ENCODE assay signal across 14 mouse cellular contexts in genomic region chr9:44515891-44516290, GRCm38 (mm10). TPM values are rescaled to one million over a fixed set of nuclear protein-coding genes. Genes with fewer than 3 reads are reported as not detected.
A peak's percentile ranks its signal among the peaks of the same experiment; 100 is the strongest.
DNase-seq lines count a peak whose midpoint lies in the region; ATAC-seq and TF ChIP-seq lines count a peak whose summit lies in the region.
"Had no signal": no experiment of that assay in that cellular context is flagged by ENCODE, and none has a peak within 500 bp of the region (broad histone marks: within the 10 kb centered on the region; RNA-seq: fewer than 3 reads in every experiment).

No protein-coding gene starts in this region.

- TF ChIP-seq EP300 in liver, postnatal 0 days (IDR thresholded peaks at IDR 0.05; ENCODE audit: low read depth): no peak

- no peaks in the 10 kb centered on the region for H3K27me3 ChIP-seq in kidney, embryonic 15.5 days
- no peaks in the 10 kb centered on the region for H3K27me3 ChIP-seq in liver, postnatal 0 days (ENCODE audit: insufficient read depth, low read length)
- no peaks in the 10 kb centered on the region; the same call in 1 of the 2 replicates for H3K27me3 ChIP-seq in midbrain, embryonic 11.5 days (ENCODE audit: control insufficient read depth, insufficient read depth, low read length)
- H3K27me3 ChIP-seq: embryonic facial prominence, embryonic 13.5 days; forebrain, embryonic 13.5 days; limb, embryonic 13.5 days; megakaryocyte, embryonic 14.5 days had no signal

- no peak for DNase-seq in kidney, postnatal 10 days
- DNase-seq in liver, postnatal 0 days: no peak
- no peak for DNase-seq in MN1 (ENCODE audit: low spot score)
- DNase-seq in midbrain, embryonic 11.5 days (ENCODE audit: low spot score, missing footprints): no peak
- DNase-seq in right cerebral cortex, postnatal 14 days: no peak
- DNase-seq: cerebellum, postnatal 14 days; gastrocnemius, postnatal 36 days had no signal

- TF ChIP-seq CTCF in liver, postnatal 0 days (IDR thresholded peaks at IDR 0.05; ENCODE audit: low read depth): no peak

- no peak overlapping the region for H3K4me3 ChIP-seq in kidney, embryonic 15.5 days (replicated peaks)
- H3K4me3 ChIP-seq in brown adipose tissue, adult 24 weeks (ENCODE audit: insufficient read depth, low read depth, low read length): no peak overlapping the region
- H3K4me3 ChIP-seq in liver, postnatal 0 days (ENCODE audit: low read depth, low read length): no peak overlapping the region
- no peak overlapping the region for H3K4me3 ChIP-seq in midbrain, embryonic 11.5 days (ENCODE audit: low read depth, low read length)
- H3K4me3 ChIP-seq: embryonic facial prominence, embryonic 13.5 days; forebrain, embryonic 13.5 days; limb, embryonic 13.5 days had no signal

- H3K36me3 ChIP-seq in kidney, embryonic 15.5 days: no peaks in the 10 kb centered on the region
- no peaks in the 10 kb centered on the region for H3K36me3 ChIP-seq in liver, postnatal 0 days (replicated peaks; ENCODE audit: insufficient read depth, low read length)
- H3K36me3 ChIP-seq in midbrain, embryonic 11.5 days (ENCODE audit: control insufficient read depth, insufficient read depth, low read length): no peaks in the 10 kb centered on the region
- H3K36me3 ChIP-seq: embryonic facial prominence, embryonic 13.5 days; limb, embryonic 13.5 days had no signal

- no peak overlapping the region for H3K4me2 ChIP-seq in kidney, embryonic 15.5 days
- H3K4me2 ChIP-seq in liver, postnatal 0 days (ENCODE audit: low read depth, low read length): no peak overlapping the region
- no peak overlapping the region for H3K4me2 ChIP-seq in midbrain, embryonic 11.5 days
- H3K4me2 ChIP-seq: embryonic facial prominence, embryonic 13.5 days; forebrain, embryonic 13.5 days; limb, embryonic 13.5 days had no signal

- 89% methylated on average over 5 of the region's 5 CpGs for WGBS in kidney, embryonic 15.5 days
- WGBS in liver, postnatal 0 days (ENCODE audit: insufficient replicate concordance): 74% methylated on average over 5 of the region's 5 CpGs
- 92% methylated on average over 5 of the region's 5 CpGs for WGBS in midbrain, embryonic 11.5 days

- no peak for ATAC-seq in kidney, embryonic 15.5 days (replicated peaks; ENCODE audit: low FRiP score)
- ATAC-seq in CD4-positive, CD25-positive, alpha-beta regulatory T cell, adult 4 months: peak; percentile 65
- ATAC-seq in liver, postnatal 0 days: no peak
- no peak for ATAC-seq in midbrain, embryonic 11.5 days (ENCODE audit: low FRiP score)
- ATAC-seq: forebrain, embryonic 13.5 days had no signal

- no peaks in the 10 kb centered on the region for H3K9me3 ChIP-seq in kidney, embryonic 15.5 days (replicated peaks)
- no peaks in the 10 kb centered on the region for H3K9me3 ChIP-seq in liver, postnatal 0 days (ENCODE audit: low read length)
- H3K9me3 ChIP-seq in midbrain, embryonic 11.5 days (ENCODE audit: control insufficient read depth, low read length): no peaks in the 10 kb centered on the region
- H3K9me3 ChIP-seq: embryonic facial prominence, embryonic 13.5 days; forebrain, embryonic 13.5 days; limb, embryonic 13.5 days; megakaryocyte, embryonic 14.5 days had no signal

- H3K9ac ChIP-seq in kidney, embryonic 15.5 days: no peak overlapping the region
- no peak overlapping the region for H3K9ac ChIP-seq in liver, postnatal 0 days (replicated peaks)
- no peak overlapping the region for H3K9ac ChIP-seq in midbrain, embryonic 11.5 days (ENCODE audit: low read length)
- H3K9ac ChIP-seq: embryonic facial prominence, embryonic 13.5 days; forebrain, embryonic 13.5 days; limb, embryonic 13.5 days had no signal

- peaks cover 22% of the 10 kb centered on the region for H3K4me1 ChIP-seq in kidney, embryonic 15.5 days
- peaks cover 28% of the 10 kb centered on the region for H3K4me1 ChIP-seq in brown adipose tissue, adult 24 weeks (ENCODE audit: control insufficient read depth, insufficient read depth, insufficient read length, low read length)
- H3K4me1 ChIP-seq in liver, postnatal 0 days (ENCODE audit: insufficient read depth): peaks cover 37% of the 10 kb centered on the region
- H3K4me1 ChIP-seq in midbrain, embryonic 11.5 days (ENCODE audit: control insufficient read depth, insufficient read depth, low read length): no peaks in the 10 kb centered on the region

- peak overlapping the region; percentile 10; the same call in 1 of the 2 replicates for H3K27ac ChIP-seq in kidney, embryonic 15.5 days
- peak overlapping the region; percentile 70; the same call in 1 of the 2 replicates for H3K27ac ChIP-seq in brown adipose tissue, adult 24 weeks (replicated peaks; ENCODE audit: low read depth, low read length)
- H3K27ac ChIP-seq in liver, postnatal 0 days (ENCODE audit: low read depth): peak overlapping the region; percentile 72
- no peak overlapping the region for H3K27ac ChIP-seq in midbrain, embryonic 11.5 days (ENCODE audit: low read depth, low read length)
- H3K27ac ChIP-seq: embryonic facial prominence, embryonic 13.5 days; forebrain, embryonic 13.5 days; limb, embryonic 13.5 days had no signal

RNA-seq across cellular contexts. Expression of gene Bcl9l, which starts 33.3 kb away (rescaled TPM):
- polyA plus RNA-seq in kidney, embryonic 15.5 days (2015; fragmentation: Nextera tagmentation; extraction: Ambion mirVana): 11.3 and 11.7 TPM in 2 replicates
- polyA plus RNA-seq in CD4-positive, CD25-positive, alpha-beta regulatory T cell, adult 4 months (2017; shearing (Covaris generic)): 10 to 100 TPM; 13.3 to 17.6 TPM
- 19.2 and 24.4 TPM in 2 replicates for polyA plus RNA-seq in brown adipose tissue, adult 24 weeks (2012; ENCODE audit: insufficient read depth, insufficient read length, missing spikeins)
- 2.0 and 2.2 TPM in 2 replicates for polyA plus RNA-seq in liver, postnatal 0 days (2015; fragmentation: Nextera tagmentation; extraction: Ambion mirVana)
- 5.6 and 6.4 TPM in 2 replicates for polyA plus RNA-seq in midbrain, embryonic 11.5 days (2014; fragmentation: Nextera tagmentation; extraction: Ambion mirVana)

RNA-seq across cellular contexts. Expression of gene Cxcr5, which starts 45.8 kb away (rescaled TPM):
- not detected in 2 replicates for polyA plus RNA-seq in kidney, embryonic 15.5 days (2015; fragmentation: Nextera tagmentation; extraction: Ambion mirVana)
- polyA plus RNA-seq in CD4-positive, CD25-positive, alpha-beta regulatory T cell, adult 4 months (2017; shearing (Covaris generic)): 100 to 1,000 TPM in 1 of 2 experiments, 10 to 100 TPM in 1; 93.9 to 121 TPM
- polyA plus RNA-seq in brown adipose tissue, adult 24 weeks (2012; ENCODE audit: insufficient read depth, insufficient read length, missing spikeins): not detected in 2 replicates
- 0.32 and 0.55 TPM in 2 replicates for polyA plus RNA-seq in liver, postnatal 0 days (2015; fragmentation: Nextera tagmentation; extraction: Ambion mirVana)
- 0.10 TPM in 1 of 2 replicates, not detected in the other for polyA plus RNA-seq in midbrain, embryonic 11.5 days (2014; fragmentation: Nextera tagmentation; extraction: Ambion mirVana)
- polyA plus RNA-seq: forebrain, embryonic 13.5 days had no signal

Comparison
In these comparisons a context has a peak if more than half of its experiments do, and no peak if none do; other contexts are left out.
1. RNA of gene Cxcr5, which starts 45.8 kb away (polyA plus RNA-seq): 93.9 to 121 TPM in CD4-positive, CD25-positive, alpha-beta regulatory T cell, adult 4 months; 0.32 to 0.55 TPM in liver, postnatal 0 days, not detected in brown adipose tissue, adult 24 weeks, 0.10 TPM in midbrain, embryonic 11.5 days and not detected in kidney, embryonic 15.5 days; every median in the first group is over 10 times any median in the second.